Mouse (Mus musculus): ENCODE data around the gene Lmcd1. TPM values are rescaled to one million over a fixed set of nuclear protein-coding genes. Genes with fewer than 3 reads are reported as not detected.
A peak's percentile ranks its signal among the peaks of the same experiment; 100 is the strongest.

The Lmcd1 gene
- polyA plus RNA-seq, 1 experiment from 2014 or later: 28.6 TPM

- no peak overlapping the region for H3K4me3 ChIP-seq (ENCODE audit: low read length)
- H3K27me3 ChIP-seq (ENCODE audit: insufficient read depth, low read length): no peaks in the 10 kb centered on the region
- no peaks in the 10 kb centered on the region for H3K36me3 ChIP-seq (ENCODE audit: insufficient read depth, low read length)
- no peak for ATAC-seq (ENCODE audit: low FRiP score, low TSS enrichment)
- no peak overlapping the region for H3K4me2 ChIP-seq (replicated peaks; ENCODE audit: low read depth, low read length)
- H3K4me1 ChIP-seq (ENCODE audit: insufficient read depth, low read length): no peaks in the 10 kb centered on the region
- H3K9me3 ChIP-seq (ENCODE audit: low read length): no peaks in the 10 kb centered on the region
- WGBS: 89% methylated on average over 6 of the region's 6 CpGs
- H3K27ac ChIP-seq (ENCODE audit: low read length): no peak overlapping the region
- H3K9ac ChIP-seq (replicated peaks; ENCODE audit: low read length): no peak overlapping the region
These were observed 17.0 kb upstream of the Lmcd1 start for GRCm38 (mm10) chr6:112256599-112256998.

- no peak overlapping the region for H3K4me3 ChIP-seq (ENCODE audit: low read length)
- no peaks in the 10 kb centered on the region for H3K9me3 ChIP-seq (ENCODE audit: low read length)
- no peak for ATAC-seq (ENCODE audit: low FRiP score, low TSS enrichment)
- H3K27ac ChIP-seq (ENCODE audit: low read length): no peak overlapping the region
- H3K27me3 ChIP-seq (ENCODE audit: insufficient read depth, low read length): no peaks in the 10 kb centered on the region
- H3K4me2 ChIP-seq (replicated peaks; ENCODE audit: low read depth, low read length): no peak overlapping the region
- H3K9ac ChIP-seq (replicated peaks; ENCODE audit: low read length): no peak overlapping the region
- H3K4me1 ChIP-seq (ENCODE audit: insufficient read depth, low read length): no peaks in the 10 kb centered on the region
- H3K36me3 ChIP-seq (ENCODE audit: insufficient read depth, low read length): no peaks in the 10 kb centered on the region
These were observed 12.5 kb upstream of the Lmcd1 start for GRCm38 (mm10) chr6:112261089-112261488.

- Histone ChIP-seq H3K27me3 (ENCODE audit: insufficient read depth, low read length) (no peaks in the 10 kb centered on the region), H3K4me2 (replicated peaks; ENCODE audit: low read depth, low read length) (no peak overlapping the region), H3K9me3 (ENCODE audit: low read length) (no peaks in the 10 kb centered on the region), H3K4me1 (ENCODE audit: insufficient read depth, low read length) (no peaks in the 10 kb centered on the region), H3K4me3 (ENCODE audit: low read length) (no peak overlapping the region), H3K27ac (ENCODE audit: low read length) (no peak overlapping the region), H3K36me3 (ENCODE audit: insufficient read depth, low read length) (no peaks in the 10 kb centered on the region), H3K9ac (replicated peaks; ENCODE audit: low read length) (no peak overlapping the region)
- no peak for ATAC-seq (ENCODE audit: low FRiP score, low TSS enrichment)
- 95% methylated on average over 1 of the region's 1 CpGs for WGBS
These were observed 9.2 kb upstream of the Lmcd1 start for GRCm38 (mm10) chr6:112264321-112264720.

- ATAC-seq (ENCODE audit: low FRiP score, low TSS enrichment): no peak
- Histone ChIP-seq H3K9me3 (ENCODE audit: low read length) (no peaks in the 10 kb centered on the region), H3K27me3 (ENCODE audit: insufficient read depth, low read length) (no peaks in the 10 kb centered on the region), H3K36me3 (ENCODE audit: insufficient read depth, low read length) (no peaks in the 10 kb centered on the region), H3K4me1 (ENCODE audit: insufficient read depth, low read length) (no peaks in the 10 kb centered on the region), H3K9ac (replicated peaks; ENCODE audit: low read length) (no peak overlapping the region), H3K4me2 (replicated peaks; ENCODE audit: low read depth, low read length) (no peak overlapping the region), H3K27ac (ENCODE audit: low read length) (no peak overlapping the region), H3K4me3 (ENCODE audit: low read length) (no peak overlapping the region)
- 57% methylated on average over 1 of the region's 1 CpGs for WGBS
These were observed 6.9 kb upstream of the Lmcd1 start for GRCm38 (mm10) chr6:112266631-112267030.

GRCm38 (mm10) chr6:112267661-112268357 is 5.7 kb upstream of the Lmcd1 start:
- no peaks in the 10 kb centered on the region for H3K4me1 ChIP-seq (ENCODE audit: insufficient read depth, low read length)
- WGBS: 63% methylated on average over 6 of the region's 6 CpGs
- H3K4me3 ChIP-seq (ENCODE audit: low read length): no peak overlapping the region
- H3K36me3 ChIP-seq (ENCODE audit: insufficient read depth, low read length): no peaks in the 10 kb centered on the region
- ATAC-seq (ENCODE audit: low FRiP score, low TSS enrichment): no peak
- H3K4me2 ChIP-seq (replicated peaks; ENCODE audit: low read depth, low read length): no peak overlapping the region
- H3K9ac ChIP-seq (replicated peaks; ENCODE audit: low read length): no peak overlapping the region
- no peak overlapping the region for H3K27ac ChIP-seq (ENCODE audit: low read length)
- H3K27me3 ChIP-seq (ENCODE audit: insufficient read depth, low read length): no peaks in the 10 kb centered on the region
- H3K9me3 ChIP-seq (ENCODE audit: low read length): no peaks in the 10 kb centered on the region

GRCm38 (mm10) chr6:112274261-112275055 is 900 bp downstream of the Lmcd1 start:
- Histone ChIP-seq H3K4me1 (ENCODE audit: insufficient read depth, low read length) (peaks cover 25% of the 10 kb centered on the region), H3K36me3 (ENCODE audit: insufficient read depth, low read length) (no peaks in the 10 kb centered on the region), H3K9me3 (ENCODE audit: low read length) (no peaks in the 10 kb centered on the region), H3K4me2 (replicated peaks; ENCODE audit: low read depth, low read length) (peak overlapping the region; percentile 58), H3K9ac (replicated peaks; ENCODE audit: low read length) (0 out of 2 replicates have a peak overlapping the region, but pooled peaks have one; percentile 47), H3K27me3 (ENCODE audit: insufficient read depth, low read length) (no peaks in the 10 kb centered on the region), H3K4me3 (ENCODE audit: low read length) (peak overlapping the region; percentile 42), H3K27ac (ENCODE audit: low read length) (peak overlapping the region; percentile 23)
- WGBS: 22% methylated on average over 9 of the region's 9 CpGs
- ATAC-seq (ENCODE audit: low FRiP score, low TSS enrichment): peak; percentile 64

GRCm38 (mm10) chr6:112275731-112276245 is 2.2 kb downstream of the Lmcd1 start:
- 63% methylated on average over 6 of the region's 6 CpGs for WGBS
- H3K4me3 ChIP-seq (ENCODE audit: low read length): no peak overlapping the region
- no peak overlapping the region for H3K4me2 ChIP-seq (replicated peaks; ENCODE audit: low read depth, low read length)
- no peak overlapping the region for H3K27ac ChIP-seq (ENCODE audit: low read length)
- H3K9me3 ChIP-seq (ENCODE audit: low read length): no peaks in the 10 kb centered on the region
- H3K27me3 ChIP-seq (ENCODE audit: insufficient read depth, low read length): no peaks in the 10 kb centered on the region
- no peak overlapping the region for H3K9ac ChIP-seq (replicated peaks; ENCODE audit: low read length)
- H3K4me1 ChIP-seq (ENCODE audit: insufficient read depth, low read length): peaks cover 32% of the 10 kb centered on the region
- no peaks in the 10 kb centered on the region for H3K36me3 ChIP-seq (ENCODE audit: insufficient read depth, low read length)
- no peak for ATAC-seq (ENCODE audit: low FRiP score, low TSS enrichment)

- no peak for ATAC-seq (ENCODE audit: low FRiP score, low TSS enrichment)
- 91% methylated on average over 1 of the region's 1 CpGs for WGBS
- peaks cover 35% of the 10 kb centered on the region for H3K4me1 ChIP-seq (ENCODE audit: insufficient read depth, low read length)
- H3K4me2 ChIP-seq (replicated peaks; ENCODE audit: low read depth, low read length): no peak overlapping the region
- H3K4me3 ChIP-seq (ENCODE audit: low read length): no peak overlapping the region
- no peaks in the 10 kb centered on the region for H3K27me3 ChIP-seq (ENCODE audit: insufficient read depth, low read length)
- H3K36me3 ChIP-seq (ENCODE audit: insufficient read depth, low read length): no peaks in the 10 kb centered on the region
- H3K27ac ChIP-seq (ENCODE audit: low read length): no peak overlapping the region
- no peak overlapping the region for H3K9ac ChIP-seq (replicated peaks; ENCODE audit: low read length)
- H3K9me3 ChIP-seq (ENCODE audit: low read length): no peaks in the 10 kb centered on the region
These were observed 5.2 kb downstream of the Lmcd1 start for GRCm38 (mm10) chr6:112278805-112279204.

GRCm38 (mm10) chr6:112280161-112280560 is 6.6 kb downstream of the Lmcd1 start:
- Histone ChIP-seq H3K9me3 (ENCODE audit: low read length) (no peaks in the 10 kb centered on the region), H3K36me3 (ENCODE audit: insufficient read depth, low read length) (no peaks in the 10 kb centered on the region), H3K27ac (ENCODE audit: low read length) (0 out of 2 replicates have a peak overlapping the region, but pooled peaks have one; percentile 17), H3K27me3 (ENCODE audit: insufficient read depth, low read length) (no peaks in the 10 kb centered on the region), H3K9ac (replicated peaks; ENCODE audit: low read length) (no peak overlapping the region), H3K4me2 (replicated peaks; ENCODE audit: low read depth, low read length) (no peak overlapping the region), H3K4me3 (ENCODE audit: low read length) (no peak overlapping the region), H3K4me1 (ENCODE audit: insufficient read depth, low read length) (peaks cover 22% of the 10 kb centered on the region)
- WGBS: 87% methylated on average over 2 of the region's 2 CpGs
- no peak for ATAC-seq (ENCODE audit: low FRiP score, low TSS enrichment)

- no peak overlapping the region for H3K9ac ChIP-seq (replicated peaks; ENCODE audit: low read length)
- ATAC-seq (ENCODE audit: low FRiP score, low TSS enrichment): peak; percentile 77
- no peaks in the 10 kb centered on the region for H3K36me3 ChIP-seq (ENCODE audit: insufficient read depth, low read length)
- H3K4me3 ChIP-seq (ENCODE audit: low read length): no peak overlapping the region
- H3K9me3 ChIP-seq (ENCODE audit: low read length): no peaks in the 10 kb centered on the region; the same call in 1 of the 2 replicates
- peaks cover 19% of the 10 kb centered on the region; the same call in 1 of the 2 replicates for H3K4me1 ChIP-seq (ENCODE audit: insufficient read depth, low read length)
- H3K4me2 ChIP-seq (replicated peaks; ENCODE audit: low read depth, low read length): no peak overlapping the region
- WGBS: 19% methylated on average over 3 of the region's 3 CpGs
- H3K27me3 ChIP-seq (ENCODE audit: insufficient read depth, low read length): no peaks in the 10 kb centered on the region
- no peak overlapping the region; the same call in 1 of the 2 replicates for H3K27ac ChIP-seq (ENCODE audit: low read length)
These were observed 7.4 kb downstream of the Lmcd1 start for GRCm38 (mm10) chr6:112280945-112281344.

All from kidney, embryonic 16.5 days (tissue).